Mouse (Mus musculus) layer of hippocampus, postnatal 10 days (tissue): ENCODE measurements at regions not wholly inside any gene's neighbourhood (a gene's known extent, or its start where the extent isn't known, plus 50 kb on each side); places are given as distances from the start of the nearest gene placed in this dataset.

Experiments
- DNase-seq, 2 experiments: peaks; one replicate each; pipeline ENCODE4 v3.0.0; 2021; ENCODE audit warnings: low spot score in 2 of 2

- no peak for DNase-seq
Observed at GRCm38 (mm10) chr13:64007688-64008087, 81.3 kb downstream of the Hsd17b3 start.

- no peak for DNase-seq
Observed at GRCm38 (mm10) chr13:64002945-64003459, 86.0 kb downstream of the Hsd17b3 start.

DNA sequence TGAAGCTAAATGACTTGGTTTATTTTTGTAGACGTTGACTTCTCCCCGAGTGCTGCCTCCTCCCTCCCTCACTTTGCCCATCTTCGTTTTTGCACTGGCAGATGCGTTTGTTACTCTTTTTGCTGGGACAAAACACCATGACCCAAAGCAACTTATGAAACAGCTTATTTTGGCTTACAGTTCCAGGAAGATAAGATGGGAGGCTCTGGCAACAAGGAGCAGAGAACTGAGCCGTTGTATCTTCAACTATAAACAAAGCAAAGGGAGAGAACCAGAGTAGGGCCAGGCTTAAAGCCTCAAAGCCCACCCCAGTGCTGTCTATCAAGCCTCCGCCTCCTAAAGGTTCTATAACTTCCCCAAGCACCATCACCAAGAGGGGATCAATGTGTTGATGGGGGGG lies 88.7 kb downstream of the Hsd17b3 start:
- no peak for DNase-seq

GRCm38 (mm10) chr13:63998647-63999046 lies 90.4 kb downstream of the Hsd17b3 start:
- DNase-seq = no peak

- peak in 1 of 2 experiments; percentile 33 for DNase-seq
Observed at GRCm38 (mm10) chr13:63993857-63994477, 95.1 kb downstream of the Hsd17b3 start.

DNA sequence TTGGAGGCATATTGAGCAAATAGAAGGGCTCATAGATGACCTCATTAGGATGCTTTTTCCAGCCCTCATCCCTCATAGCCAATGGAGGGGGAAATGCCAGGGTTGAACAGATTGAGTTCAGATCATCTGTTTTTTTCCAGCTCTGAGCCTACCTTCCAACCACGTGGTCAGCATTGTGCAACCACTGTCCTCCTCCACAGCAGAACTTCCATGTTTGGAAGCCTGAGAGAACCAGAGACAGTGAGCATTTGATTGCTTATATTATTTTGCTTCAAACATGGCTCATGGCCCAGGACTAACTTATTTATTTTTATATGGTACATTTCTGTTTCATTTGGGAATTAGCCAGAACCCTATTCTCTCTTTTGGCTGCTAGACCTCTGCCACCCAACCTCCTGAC lies 96.0 kb downstream of the Hsd17b3 start:
- no peak for DNase-seq

DNA sequence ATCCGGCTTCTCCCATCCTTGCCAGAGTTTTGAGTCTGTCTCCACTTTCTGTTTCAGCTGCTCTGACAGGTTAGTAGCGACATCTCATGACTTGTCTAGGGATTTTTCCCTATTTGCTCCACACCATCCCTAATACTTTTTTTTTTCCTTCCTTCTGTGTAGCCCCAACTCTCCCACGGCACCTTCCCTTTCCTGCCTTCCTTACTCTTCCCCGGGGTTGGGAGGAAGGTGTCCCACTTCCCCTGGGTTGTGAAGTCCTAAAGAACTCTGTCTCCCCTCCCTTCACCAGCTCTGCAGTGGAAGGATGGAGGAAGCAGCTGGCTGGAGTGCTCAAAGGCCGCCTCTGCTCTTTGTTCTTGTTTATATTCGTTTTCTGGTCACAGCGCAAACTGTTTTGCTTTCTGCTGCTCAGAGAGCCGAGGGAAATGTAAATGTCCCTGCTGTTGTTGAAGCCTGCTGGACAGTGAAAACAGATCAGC lies 98.5 kb downstream of the Hsd17b3 start:
- peak; percentile 20 to 39 for DNase-seq

DNA sequence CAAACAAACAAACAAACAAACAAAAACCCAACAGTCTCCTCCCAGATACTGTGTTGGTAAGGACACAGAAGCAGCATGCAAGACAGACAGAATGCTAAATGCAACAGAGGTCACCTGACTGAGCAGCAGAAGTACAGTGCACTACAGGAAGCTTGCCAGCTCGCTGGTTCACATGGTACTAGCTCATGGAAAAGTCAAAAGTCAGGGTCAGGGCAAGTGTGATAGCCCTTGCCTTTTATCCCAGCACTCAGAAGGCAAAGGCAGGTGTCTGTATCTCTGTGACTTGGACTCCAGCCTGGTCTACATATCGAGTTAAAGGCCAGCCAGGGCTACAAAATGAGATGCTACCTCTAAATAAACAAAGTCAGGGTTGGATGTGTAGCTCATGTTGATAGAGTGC lies 99.3 kb downstream of the Hsd17b3 start:
- DNase-seq = no peak

- DNase-seq = no peak
Observed at GRCm38 (mm10) chr13:63988263-63988662, 100.8 kb downstream of the Hsd17b3 start.

- no peak for DNase-seq
Observed at GRCm38 (mm10) chr13:63986681-63987080, 102.3 kb downstream of the Hsd17b3 start.

- no peak for DNase-seq
Observed at GRCm38 (mm10) chr13:63985590-63985989, 103.4 kb downstream of the Hsd17b3 start.

GRCm38 (mm10) chr13:63985086-63985485 lies 103.9 kb downstream of the Hsd17b3 start:
- DNase-seq = no peak

DNA sequence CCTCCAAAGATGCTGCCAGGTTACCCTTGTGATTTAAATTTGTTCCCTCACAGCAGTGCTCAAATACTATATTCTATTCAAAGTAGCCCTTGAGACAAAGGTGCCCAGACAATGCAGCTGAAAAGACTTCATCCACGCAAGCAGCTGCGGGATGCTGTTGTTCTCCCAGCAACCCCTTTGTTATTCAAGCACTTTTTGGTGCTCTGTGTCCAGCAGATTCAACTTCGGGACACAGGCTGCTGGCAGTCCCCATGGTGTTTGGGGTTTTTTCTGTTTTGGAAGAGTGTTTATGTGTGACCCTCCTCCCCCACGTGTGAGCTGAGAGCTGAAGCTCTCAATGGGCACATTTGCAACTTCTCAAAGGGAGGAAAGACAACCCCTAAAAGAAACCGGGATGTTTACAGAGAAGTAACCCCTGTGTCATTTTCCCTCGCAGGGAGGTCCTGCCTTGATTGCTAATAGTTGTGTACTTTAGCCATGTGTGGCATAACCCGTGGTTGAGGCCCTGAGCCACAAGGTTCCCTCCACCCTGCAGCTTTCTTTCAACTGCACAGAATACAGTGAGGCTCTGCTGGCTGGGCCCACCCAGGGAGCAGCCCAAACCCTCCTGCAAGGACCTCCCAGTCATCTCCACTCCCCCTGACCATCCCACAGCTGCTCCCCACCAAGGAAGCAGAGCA lies 108.9 kb downstream of the Hsd17b3 start:
- DNase-seq = no peak

DNA sequence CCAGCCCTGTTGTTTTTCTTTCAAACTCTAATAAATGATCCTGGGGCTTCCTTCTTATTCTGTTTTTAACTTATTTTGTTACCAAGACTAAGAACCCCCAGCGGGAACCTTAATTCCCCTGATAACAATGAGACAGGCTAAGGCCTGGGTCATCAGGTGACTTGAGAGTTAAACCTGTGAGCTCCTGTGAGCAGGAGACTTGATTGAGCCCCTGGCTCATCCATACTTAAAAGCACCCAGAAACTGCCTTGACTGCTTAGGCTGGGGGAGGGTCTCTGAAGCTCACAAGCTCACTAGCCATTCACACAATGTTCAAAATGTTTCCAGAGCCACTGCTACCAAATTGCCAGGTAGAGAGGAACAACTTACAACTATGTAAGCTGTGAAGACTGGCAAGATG lies 109.4 kb downstream of the Hsd17b3 start:
- DNase-seq = no peak

DNA sequence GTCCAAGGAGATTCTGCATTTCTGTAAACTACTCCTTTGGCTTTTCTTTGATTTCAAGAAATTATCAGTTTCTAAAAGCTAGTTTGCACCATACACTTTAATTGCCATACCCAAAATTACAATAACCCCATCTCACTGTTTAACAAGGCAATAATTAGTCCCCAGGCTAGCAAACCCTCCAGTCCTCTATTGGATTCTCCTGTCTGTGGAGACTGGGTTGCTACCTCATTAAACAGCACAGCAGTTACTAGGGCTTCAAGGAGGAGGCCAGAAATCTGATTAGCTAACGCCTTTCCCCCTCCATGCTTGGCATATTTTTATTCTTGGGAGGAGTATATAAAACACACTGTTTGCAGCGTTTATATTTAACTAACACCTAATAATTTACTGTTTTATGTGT lies 119.1 kb downstream of the Hsd17b3 start:
- DNase-seq = no peak

DNA sequence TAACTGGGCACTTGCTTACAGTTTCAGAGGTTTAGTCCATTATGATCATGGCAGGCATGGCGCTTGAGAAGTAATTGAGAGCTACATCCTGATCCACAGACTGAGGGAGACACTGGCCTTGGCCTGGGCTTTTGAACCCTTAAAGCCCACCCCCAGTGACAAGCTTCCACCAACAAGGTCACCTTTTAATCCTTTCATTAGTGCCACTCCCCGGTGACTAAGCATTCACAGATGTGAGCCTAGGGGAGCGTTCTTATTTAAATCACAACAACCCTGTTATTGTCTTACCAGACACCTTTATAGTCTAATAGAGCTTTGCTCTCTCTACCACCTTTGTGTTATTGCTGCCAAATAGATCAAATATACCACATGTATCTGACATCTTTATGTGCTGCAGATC lies 120.4 kb downstream of the Hsd17b3 start:
- no peak for DNase-seq

DNA sequence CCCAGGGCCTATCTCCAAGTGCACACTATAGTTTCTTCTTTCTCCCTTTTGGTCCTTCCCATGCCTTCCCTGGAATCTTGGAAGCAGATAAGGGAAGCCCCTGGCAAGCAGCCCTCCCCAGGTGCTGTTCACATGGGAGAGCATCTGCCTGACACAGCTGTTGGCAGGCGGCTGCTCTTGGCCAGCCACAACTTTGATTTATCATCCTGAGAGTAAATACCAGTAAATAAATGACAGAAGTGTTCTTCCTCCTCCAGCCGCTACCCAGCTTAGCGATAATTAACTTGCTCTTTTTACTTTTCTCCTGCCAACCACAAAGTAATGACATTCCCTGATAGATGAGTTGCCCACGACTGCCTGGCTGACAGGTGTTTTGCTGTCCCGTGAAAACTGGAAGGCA lies 131.9 kb downstream of the Hsd17b3 start:
- DNase-seq = peak; percentile 9 to 23

GRCm38 (mm10) chr13:63954305-63954704 lies 134.7 kb downstream of the Hsd17b3 start:
- DNase-seq = no peak

GRCm38 (mm10) chr13:63951922-63952734 lies 136.9 kb downstream of the Hsd17b3 start:
- no peak for DNase-seq

DNA sequence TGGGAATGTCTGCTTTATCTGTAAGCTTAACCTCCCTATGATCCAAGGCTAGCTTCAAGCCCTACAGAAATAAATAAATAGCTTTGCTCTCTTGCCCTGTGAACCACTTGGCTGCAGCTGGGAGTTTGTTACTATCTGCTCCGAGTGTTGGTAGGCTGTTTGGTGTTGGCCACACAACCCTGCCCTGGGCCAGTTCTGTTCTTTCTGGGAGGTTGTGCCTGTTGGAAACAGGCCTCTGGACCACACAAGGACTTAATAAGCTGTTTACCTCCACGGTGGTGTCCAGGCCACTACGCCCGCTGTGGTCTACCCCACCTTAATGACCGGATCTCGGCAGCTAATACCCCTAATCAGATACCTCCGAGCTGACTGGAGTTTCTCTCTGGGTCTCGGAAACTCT lies 136.1 kb downstream of the Ercc6l2 start:
- DNase-seq = no peak
